Mouse (Mus musculus): ENCODE measurements around the gene Ndufb4.

DNA sequence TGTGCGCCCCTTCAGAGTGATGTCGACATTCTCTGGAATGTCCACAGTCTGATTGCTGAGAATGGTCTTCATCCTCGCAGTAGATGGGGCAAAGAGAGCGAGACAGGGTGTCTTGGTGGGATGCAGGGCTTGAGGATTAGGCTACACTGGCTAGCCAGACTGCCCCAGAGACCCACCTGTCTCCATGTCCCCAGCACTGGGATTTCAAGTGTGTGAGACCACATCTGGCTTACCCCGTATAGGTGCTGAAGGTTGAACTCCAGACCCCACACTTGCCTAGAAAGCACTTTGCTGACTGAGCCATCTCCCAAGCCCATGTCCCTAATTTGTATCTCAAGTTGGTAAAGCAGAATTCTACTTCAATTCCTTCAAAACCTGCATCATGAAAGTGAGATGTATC, 43.0 kb upstream of the Ndufb4 start:
- TF ChIP-seq CHD2 (IDR thresholded peaks at IDR 0.05; ENCODE audit: low read depth, low read length) (no peak), HCFC1 (IDR thresholded peaks at IDR 0.05; ENCODE audit: borderline replicate concordance, insufficient read depth, low read length) (no peak), MAFK (IDR thresholded peaks at IDR 0.05; ENCODE audit: insufficient read depth, low read depth, low read length) (no peak), ZNF384 (IDR thresholded peaks at IDR 0.05; ENCODE audit: low read depth, low read length) (no peak)
